Mouse (Mus musculus) layer of hippocampus, adult 2 months (tissue): ENCODE results near the gene Gm10197. TPM values are rescaled to one million over a fixed set of nuclear protein-coding genes. Genes with fewer than 3 reads are reported as not detected.
A peak's percentile ranks its signal among the peaks of the same experiment; 100 is the strongest.

Experiments used
- DNase-seq, 2 experiments: peaks; one replicate each; pipeline ENCODE4 v3.0.0; 2022; ENCODE audit warnings: low spot score in 2 of 2
- H3K27ac ChIP-seq: fragments of 200-600 bp; 2 replicates; pipeline ENCODE4 v1.8.1; 2022
- H3K4me3 ChIP-seq: fragments of 200-600 bp; 2 replicates; pipeline ENCODE4 v1.8.1; 2022; ENCODE audit warnings: mild to moderate bottlenecking
- CTCF ChIP-seq: fragments of 200-600 bp; conservative IDR thresholded peaks from 2 replicates; pipeline ENCODE4 v1.8.1; 2022; ENCODE audit warnings: antibody characterized with exemption, mild to moderate bottlenecking, moderate library complexity
- total RNA-seq, 2 experiments: library from RNA; stranded (reverse); gene quantifications; 2 replicates each; pipeline ENCODE4 v1.2.3; 2021

Gm10197 gene
- total RNA-seq, 2 experiments from 2014 or later, result not detected

DNA sequence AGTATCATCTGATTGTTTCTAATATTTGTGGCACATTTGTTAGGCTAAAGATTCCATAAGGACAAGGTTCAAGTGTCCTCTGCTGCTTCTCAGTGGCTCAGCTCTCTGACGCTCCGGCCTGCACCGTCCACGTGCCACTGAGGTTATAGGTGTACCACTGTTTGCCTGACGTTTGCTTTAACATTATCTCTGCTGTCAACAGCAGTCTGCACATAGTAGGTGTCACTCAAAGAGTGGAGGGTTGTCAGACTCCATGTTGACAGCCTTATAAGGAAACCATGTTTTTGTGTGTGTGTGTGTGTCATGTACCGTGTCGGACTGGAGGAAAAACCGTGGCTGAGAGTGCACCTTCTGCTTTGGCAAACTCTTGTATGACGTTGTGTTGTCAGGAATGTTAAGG is 36.3 kb downstream of the Gm10197 start:
- H3K4me3 ChIP-seq, result no peak overlapping the region
- TF ChIP-seq CTCF, result no peak
- no peak for DNase-seq
- H3K27ac ChIP-seq, result no peak overlapping the region

- TF ChIP-seq CTCF, result no peak
- H3K27ac ChIP-seq, result no peak overlapping the region
- no peak overlapping the region for H3K4me3 ChIP-seq
- no peak for DNase-seq
Measured at GRCm38 (mm10) chr19:53333730-53334129, 37.8 kb downstream of the Gm10197 start.

- no peak for DNase-seq
- Histone ChIP-seq H3K4me3 (no peak overlapping the region), H3K27ac (no peak overlapping the region)
- no peak for TF ChIP-seq CTCF
Measured at GRCm38 (mm10) chr19:53331882-53332500, 39.6 kb downstream of the Gm10197 start.

GRCm38 (mm10) chr19:53329992-53330381 is 41.6 kb downstream of the Gm10197 start:
- peak; percentile 68 to 76 for DNase-seq
- TF ChIP-seq CTCF, result no peak
- H3K4me3 ChIP-seq, result peak overlapping the region; percentile 92
- peak overlapping the region; percentile 92 for H3K27ac ChIP-seq

DNA sequence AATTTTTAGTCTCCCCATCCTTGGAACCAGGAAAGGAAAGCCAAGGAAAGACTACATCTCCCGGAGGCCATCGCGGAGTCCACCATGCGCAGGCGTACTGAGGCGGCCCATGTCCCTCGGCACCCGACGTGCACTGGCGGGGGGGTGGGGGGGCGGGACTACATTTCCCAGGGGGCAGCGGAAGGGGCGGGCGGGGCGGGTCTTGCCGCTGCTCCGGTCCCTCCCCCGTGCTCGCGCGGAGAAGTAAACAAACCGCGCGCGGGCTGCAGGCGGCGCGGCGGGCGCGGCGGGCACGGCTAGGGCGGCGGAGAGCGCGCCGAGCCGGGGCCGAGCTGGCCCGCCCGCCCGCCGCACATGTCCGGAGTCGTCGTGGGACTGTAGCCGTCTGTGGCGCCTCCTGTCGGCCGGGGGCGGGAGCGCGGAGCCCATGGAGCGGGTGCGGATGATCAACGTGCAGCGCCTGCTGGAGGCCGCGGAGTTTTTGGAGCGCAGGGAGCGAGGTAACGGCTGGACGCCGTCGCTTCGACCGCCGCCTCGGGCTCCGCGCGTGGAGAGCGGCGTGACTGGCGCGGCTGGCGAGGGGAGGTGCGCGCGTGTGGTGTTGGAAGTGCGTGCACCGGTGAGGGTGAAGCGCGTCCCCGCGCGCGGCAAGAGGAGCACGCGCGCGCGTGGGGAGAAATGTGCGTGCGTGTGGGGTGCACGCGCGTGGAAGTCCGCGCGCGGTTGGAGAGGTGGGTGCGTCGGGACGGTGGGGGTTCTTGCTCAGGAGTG is 42.2 kb downstream of the Gm10197 start:
- Histone ChIP-seq H3K4me3 (peak overlapping the region; percentile 92), H3K27ac (peak overlapping the region; percentile 92)
- TF ChIP-seq CTCF, result peak; percentile 82
- DNase-seq, result peak; percentile 90 to 92

- TF ChIP-seq CTCF, result peak; percentile 36; the same call in 1 of the 2 replicates
- Histone ChIP-seq H3K27ac (peak overlapping the region; percentile 21; the same call in 1 of the 2 replicates), H3K4me3 (no peak overlapping the region)
- no peak for DNase-seq
Measured at GRCm38 (mm10) chr19:53328116-53328515, 43.5 kb downstream of the Gm10197 start.

DNA sequence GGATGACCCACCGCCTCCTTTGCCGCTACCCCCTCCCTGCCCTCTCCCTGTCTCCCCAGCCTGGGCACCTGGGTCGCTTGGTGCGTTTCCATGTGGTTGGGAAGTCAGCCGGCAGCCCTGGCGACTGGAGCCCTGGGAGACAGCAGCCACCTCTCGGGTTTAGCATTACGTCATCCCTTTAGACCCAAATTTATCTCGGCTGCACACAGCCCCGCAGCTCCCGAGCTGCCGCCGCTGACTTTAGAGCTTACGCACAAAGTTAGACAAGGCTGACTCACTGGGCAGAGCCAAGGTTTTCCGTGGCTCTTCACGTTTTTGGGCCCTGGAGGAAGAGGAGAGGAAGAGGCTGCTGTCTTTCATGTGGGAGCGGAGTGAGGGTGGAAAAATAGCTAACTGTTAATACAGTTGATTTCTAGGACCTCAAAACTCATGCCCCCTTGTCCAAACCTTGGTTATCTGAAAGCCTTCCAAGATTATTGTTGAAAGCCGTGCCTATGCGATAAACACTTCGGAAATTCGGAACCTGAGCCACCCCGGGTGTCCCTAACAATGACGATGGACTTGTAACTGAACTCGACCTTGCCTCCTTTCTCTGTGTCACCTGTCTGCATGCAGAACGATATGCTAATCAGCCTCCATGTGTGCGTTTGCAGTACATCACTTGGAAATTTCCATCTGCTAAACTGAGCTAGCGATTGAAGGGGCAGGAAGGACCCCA is 45.8 kb downstream of the Gm10197 start:
- Histone ChIP-seq H3K27ac (peak overlapping the region; percentile 94), H3K4me3 (peak overlapping the region; percentile 60)
- DNase-seq, result peak; percentile 66 to 77
- no peak for TF ChIP-seq CTCF

DNA sequence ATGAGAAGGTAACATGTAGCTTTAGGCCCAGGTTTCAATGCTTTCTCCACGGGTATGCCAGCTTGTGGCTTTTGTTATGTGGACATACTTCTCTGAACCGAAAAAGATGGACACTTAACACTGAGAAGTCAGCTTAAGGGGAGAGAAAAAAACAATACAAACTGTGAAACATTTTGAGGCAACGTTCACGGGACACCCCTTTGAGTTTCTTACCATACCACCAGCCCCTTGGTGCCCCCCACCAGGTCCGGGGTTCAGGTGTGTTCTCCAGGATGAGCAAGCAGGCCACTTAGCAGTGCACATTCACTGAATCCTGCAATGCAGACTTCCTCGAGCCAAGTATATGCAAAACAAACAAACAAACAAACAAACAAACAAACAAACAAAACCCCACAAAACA is 46.7 kb downstream of the Gm10197 start:
- no peak for TF ChIP-seq CTCF
- no peak for DNase-seq
- H3K4me3 ChIP-seq, result peak overlapping the region; percentile 60
- H3K27ac ChIP-seq, result peak overlapping the region; percentile 94

- TF ChIP-seq CTCF, result peak; percentile 69
- no peak for DNase-seq
- Histone ChIP-seq H3K27ac (no peak overlapping the region), H3K4me3 (no peak overlapping the region)
Measured at GRCm38 (mm10) chr19:53322438-53323048, 49.0 kb downstream of the Gm10197 start.

Other genes with a start within 250 kb of the Gm10197 start
- gene Add3, start 231.3 kb downstream of the Gm10197 start, total RNA-seq, result 100 to 1,000 TPM; 125 to 129 TPM
- gene Mxi1, start 61.2 kb downstream of the Gm10197 start, total RNA-seq, result 10 to 100 TPM; 62.8 to 68.6 TPM
- 10 to 100 TPM; 39.9 to 40.7 TPM for gene Smndc1, start 18.8 kb upstream of the Gm10197 start, total RNA-seq
- 10 to 100 TPM; 20.5 to 24.5 TPM for gene Dusp5, start 157.3 kb upstream of the Gm10197 start, total RNA-seq
- 10 to 100 TPM; 23.6 to 36.0 TPM for gene Nutf2-ps1, start 217.3 kb upstream of the Gm10197 start, total RNA-seq
- gene Smc3, start 228.6 kb upstream of the Gm10197 start, total RNA-seq, result 10 to 100 TPM; 44.7 to 49.4 TPM